Mouse (Mus musculus) erythroblast, embryonic 14.5 days (primary cell): ENCODE data around the gene Lrrc25.

Source experiments
- GATA1 ChIP-seq: IDR thresholded peaks from 2 replicates; pipeline ENCODE4 v1.6.1; 2012; ENCODE audit warnings: low read length, inconsistent platforms, mixed read lengths
- TAL1 ChIP-seq: IDR thresholded peaks from 3 replicates; pipeline ENCODE4 v1.6.1; 2012; ENCODE audit warnings: low read length, inconsistent platforms, mixed read lengths

- TF ChIP-seq GATA1 (no peak), TAL1 (no peak)
Measured at GRCm38 (mm10) chr8:70606780-70607602, 9.0 kb upstream of the Lrrc25 start.
